Mouse (Mus musculus): Measurements from ENCODE around the gene Trak1.
"Not testable (repeated sequence)": the region's sequence is repeated elsewhere in the genome, so short reads cannot be mapped to it uniquely, and the experiment has no call there.

Trak1 gene

GRCm38 (mm10) chr9:121429592-121429991 lies 132.3 kb downstream of the Trak1 start:
- peak; percentile 22 for DNase-seq (ENCODE audit: low read depth, low spot score)

DNA sequence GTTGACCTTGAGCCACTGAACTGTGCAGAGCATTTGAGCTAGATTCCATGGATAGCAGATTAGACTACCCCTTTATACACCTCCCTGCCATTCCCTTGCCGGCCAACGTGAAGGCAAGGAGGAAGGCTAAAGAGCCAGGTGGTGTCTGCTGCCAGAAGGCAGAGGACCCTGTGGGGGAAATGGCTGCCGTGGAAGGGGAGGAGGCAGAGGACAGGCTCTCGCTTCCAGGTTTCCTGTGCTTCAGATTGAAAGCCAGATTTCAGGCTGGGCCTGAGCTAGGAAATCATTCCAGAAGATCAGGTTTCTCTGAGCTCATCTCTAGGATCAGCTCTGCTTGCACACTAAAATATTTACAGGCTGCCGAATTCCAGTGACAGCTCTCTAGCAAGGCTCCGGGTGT lies 133.1 kb downstream of the Trak1 start:
- DNase-seq (ENCODE audit: low read depth, low spot score) = no peak

GRCm38 (mm10) chr9:121433745-121434528 lies 136.6 kb downstream of the Trak1 start:
- no peak for DNase-seq (ENCODE audit: low read depth, low spot score)

DNA sequence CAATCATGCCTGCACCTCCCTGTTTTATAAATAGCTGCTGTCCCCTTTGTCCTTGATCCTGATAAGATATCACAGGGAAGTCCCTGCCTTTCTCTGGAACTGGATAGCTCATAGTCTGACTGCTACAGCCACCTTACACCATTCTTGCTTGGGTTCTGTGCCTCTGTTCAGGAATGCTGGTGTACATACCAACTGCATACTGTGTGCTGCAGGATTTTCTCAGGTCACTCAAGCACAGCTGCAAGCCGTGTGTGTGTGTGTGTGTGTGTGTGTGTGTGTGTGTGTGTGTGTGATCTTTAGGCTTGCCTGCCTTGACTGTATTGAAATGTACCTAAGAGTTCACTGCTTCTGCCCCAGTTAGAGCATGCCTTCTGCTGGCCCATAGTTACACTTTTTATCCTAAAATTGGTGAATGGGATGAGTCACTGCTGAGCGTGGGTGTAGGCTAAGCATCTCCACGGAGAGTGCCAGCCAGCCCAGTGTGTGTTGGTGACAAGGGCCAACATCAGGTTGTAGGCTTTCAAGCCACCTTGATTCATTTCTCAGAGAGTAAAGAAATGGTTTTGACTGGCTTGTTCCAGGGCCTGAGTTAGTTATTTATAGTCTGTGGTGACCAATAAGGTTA lies 138.1 kb downstream of the Trak1 start:
- DNase-seq (ENCODE audit: low read depth, low spot score) = no peak

DNA sequence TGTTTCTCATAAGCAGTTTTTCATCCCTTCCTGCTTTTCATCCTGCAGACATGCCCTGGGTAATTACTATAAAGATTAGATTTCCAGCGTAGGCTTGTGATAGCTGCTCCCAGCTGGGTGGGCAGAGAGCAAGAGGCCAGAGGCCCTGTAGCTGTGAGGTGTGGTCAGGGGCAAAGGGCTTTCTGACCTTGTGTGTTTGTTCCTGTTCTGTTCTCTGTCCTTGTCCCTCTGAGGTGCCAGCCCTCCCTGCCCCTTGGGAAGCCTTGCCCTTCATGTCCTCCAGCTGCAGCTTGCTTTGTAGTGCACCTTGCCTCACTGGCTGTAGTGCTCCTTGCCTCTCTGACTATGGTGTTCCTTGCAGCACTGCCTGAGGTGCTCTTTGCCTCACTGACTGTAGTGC lies 139.2 kb downstream of the Trak1 start:
- DNase-seq (ENCODE audit: low read depth, low spot score) = no peak

DNA sequence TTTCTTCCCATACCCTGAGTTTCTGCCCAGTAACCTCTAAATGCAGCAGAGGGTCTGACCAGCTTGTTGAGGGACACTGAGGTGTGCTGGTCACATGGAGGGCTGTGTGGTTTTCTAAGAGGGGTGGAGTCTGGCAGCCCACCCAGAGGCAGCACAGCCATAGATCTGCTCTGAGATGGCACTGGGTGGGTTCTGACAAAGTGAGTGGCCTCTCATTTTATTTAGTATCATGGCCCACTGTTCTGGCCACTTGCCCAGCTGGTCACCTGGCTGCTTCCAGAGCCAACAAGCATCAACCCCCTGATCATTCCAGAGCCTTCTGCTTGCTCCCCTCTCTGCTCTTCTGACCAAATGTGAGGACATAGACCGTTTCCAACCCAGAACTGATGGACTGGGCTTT lies 144.8 kb downstream of the Trak1 start:
- DNase-seq (ENCODE audit: low read depth, low spot score) = no peak

- no peak for DNase-seq (ENCODE audit: low read depth, low spot score)
Measured at GRCm38 (mm10) chr9:121443696-121444366, 146.5 kb downstream of the Trak1 start.

GRCm38 (mm10) chr9:121444367-121444707 lies 147.0 kb downstream of the Trak1 start:
- no peak for DNase-seq (ENCODE audit: low read depth, low spot score)

DNA sequence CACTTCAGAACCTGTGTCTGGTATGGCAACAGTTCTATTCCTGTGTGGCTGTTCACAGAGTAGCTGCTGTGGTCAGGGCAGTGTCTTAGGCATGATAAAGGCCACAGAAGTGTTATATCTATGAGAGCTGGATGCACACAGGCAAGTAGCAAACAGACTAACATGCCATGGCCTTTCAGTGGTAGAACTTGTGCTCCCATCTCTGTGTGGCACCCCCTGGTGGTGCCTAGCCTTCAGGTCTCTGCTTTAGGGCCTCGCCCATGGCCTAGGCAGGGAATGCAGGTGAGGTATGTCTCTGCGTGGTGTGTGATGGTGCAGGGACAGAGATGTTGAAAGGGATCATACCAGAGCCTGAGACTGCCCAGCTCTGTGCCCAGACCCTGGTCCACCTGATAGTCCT lies 148.1 kb downstream of the Trak1 start:
- peak; percentile 14 for DNase-seq (ENCODE audit: low read depth, low spot score)

- no peak for DNase-seq (ENCODE audit: low read depth, low spot score)
Measured at GRCm38 (mm10) chr9:121446431-121446831, 149.1 kb downstream of the Trak1 start.

- DNase-seq (ENCODE audit: low read depth, low spot score) = not testable (repeated sequence)
Measured at GRCm38 (mm10) chr9:121452342-121452942, 155.1 kb downstream of the Trak1 start.

DNA sequence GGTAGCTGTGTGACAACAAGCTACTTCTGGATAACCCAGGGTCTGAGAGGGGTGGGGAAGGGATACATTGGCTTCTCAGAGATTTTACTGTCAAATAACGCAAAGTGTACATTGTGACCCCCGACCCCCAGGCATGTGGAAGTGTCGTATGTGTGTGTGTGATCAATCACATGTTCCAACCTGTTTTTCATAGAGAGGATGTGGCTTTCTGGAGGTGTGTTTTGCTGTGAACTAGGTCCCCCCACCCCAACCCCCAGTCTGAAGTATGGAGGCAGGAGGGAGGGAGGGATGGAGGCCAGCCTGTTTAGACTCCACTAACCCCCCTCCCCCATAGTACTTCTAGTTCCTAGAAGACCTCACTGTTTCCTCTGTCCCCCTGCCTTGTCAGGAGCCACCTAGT lies 157.6 kb downstream of the Trak1 start:
- no peak for DNase-seq (ENCODE audit: low read depth, low spot score)

DNA sequence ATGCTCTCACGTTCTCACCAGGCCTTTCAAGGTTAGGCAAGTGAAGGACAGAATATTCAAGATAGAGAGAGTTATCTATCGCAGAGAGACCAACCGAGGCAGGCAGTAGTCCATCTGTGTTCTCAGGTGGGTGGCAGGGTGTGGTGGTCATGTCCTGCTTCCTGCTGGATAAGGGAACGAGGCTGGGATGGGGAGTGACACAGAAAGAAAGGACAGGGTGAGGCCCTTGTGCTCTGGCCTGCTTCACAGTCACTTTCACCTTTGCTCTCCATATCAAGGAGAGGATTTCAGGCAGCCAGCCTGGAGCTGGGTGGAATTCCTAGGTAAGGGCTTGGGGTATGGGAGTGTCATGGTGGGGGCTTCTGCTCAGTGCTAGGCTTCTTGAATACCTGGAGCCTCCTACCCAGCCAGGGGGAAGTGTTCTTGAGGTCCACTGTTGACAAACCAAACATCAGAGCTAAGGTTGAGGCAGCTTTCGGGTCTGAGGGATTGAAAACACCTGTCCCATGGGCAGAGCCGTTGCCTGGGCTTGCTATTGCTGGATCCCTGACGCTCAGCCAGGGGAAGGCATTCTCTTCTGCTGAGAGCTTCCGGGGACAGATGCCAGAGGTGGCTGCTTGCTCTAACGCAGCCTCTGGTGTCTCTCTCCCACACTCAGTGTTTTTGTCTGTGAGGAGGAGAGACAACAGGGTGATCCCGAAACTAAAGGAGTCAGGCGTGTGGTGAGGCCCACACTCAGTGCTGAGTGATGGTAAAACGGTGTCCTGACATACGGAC lies 159.6 kb downstream of the Trak1 start:
- no peak for DNase-seq (ENCODE audit: low read depth, low spot score)

GRCm38 (mm10) chr9:121458466-121458865 lies 161.2 kb downstream of the Trak1 start:
- peak; percentile 62 for DNase-seq (ENCODE audit: low read depth, low spot score)

DNA sequence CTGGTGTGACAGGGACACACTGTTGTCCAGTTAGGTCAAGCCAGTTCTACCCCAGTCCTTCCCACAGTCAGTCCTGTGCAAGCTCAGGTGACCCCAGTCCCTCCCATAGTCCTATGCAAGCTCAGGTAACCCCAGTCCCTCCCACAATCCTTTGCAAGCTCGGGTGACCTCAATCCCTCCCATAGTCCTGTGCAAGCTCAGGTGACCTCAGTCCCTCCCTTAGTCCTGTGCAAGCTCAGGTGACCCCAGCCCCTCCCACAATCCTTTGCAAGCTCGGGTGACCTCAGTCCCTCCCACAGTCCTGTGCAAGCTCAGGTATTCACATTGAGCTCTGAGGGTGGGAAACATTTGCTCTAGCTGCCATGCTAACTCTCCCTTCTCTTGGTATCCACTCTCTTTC lies 162.6 kb downstream of the Trak1 start:
- DNase-seq (ENCODE audit: low read depth, low spot score) = no peak

GRCm38 (mm10) chr9:121460527-121460926 lies 163.2 kb downstream of the Trak1 start:
- no peak for DNase-seq (ENCODE audit: low read depth, low spot score)

DNA sequence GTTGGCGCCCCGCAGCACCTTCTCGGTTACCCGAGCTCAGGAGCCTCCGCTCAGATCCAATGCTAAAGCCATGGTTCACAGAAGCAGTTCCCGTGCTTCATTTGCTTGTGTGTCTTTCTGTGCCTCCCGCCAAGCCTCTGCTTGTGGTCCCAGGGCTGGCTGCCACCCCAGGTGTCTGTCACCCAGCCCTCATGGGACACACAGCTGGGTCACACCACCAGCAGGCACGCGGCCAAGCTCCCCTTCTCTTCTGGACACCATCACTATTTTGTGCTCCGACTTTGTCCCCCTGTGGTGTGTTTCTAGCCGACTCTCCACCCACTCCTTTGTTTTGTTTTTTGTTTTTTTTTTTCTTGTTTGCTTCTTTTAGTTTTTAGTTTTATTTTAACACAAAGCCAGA lies 170.2 kb downstream of the Trak1 start:
- no peak for DNase-seq (ENCODE audit: low read depth, low spot score)

DNA sequence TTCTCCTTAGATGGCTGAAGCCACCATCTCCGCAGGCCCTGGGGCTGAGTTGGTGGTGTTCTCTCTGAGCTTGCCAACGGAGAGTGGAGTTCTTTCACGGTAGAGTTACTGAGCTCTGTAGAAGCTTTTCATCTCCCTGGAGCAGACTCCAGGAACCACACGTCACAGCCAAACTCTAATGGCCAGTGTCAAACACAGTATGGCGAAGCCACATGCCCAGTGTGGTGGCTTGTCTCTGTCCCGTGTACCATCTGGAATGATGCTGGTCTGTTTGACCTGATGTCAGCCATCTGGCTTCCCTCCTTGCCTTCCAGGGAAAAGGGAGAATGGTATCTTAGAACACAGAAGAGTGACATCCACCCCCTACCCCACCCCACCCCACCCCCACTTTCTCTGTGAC lies 172.4 kb downstream of the Trak1 start:
- no peak for DNase-seq (ENCODE audit: low read depth, low spot score)

DNA sequence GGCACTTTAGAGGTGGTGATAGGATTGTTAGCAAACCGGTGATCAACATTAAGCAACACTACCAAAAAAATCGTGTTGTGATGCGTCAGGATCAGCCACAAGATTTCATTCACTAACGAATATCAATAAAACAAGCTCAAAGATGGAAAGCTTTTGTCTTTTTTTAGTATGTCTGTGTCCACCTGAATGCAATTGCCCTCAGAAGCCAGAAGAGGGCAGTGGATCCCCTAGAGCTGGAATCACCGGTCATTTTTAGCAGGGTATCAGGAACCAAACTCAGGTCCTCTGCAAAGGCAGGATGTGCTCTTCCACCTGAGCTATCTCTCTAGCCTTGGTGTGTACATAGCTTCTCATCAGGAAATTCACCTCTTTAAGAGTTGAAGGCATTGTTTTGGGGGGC lies 177.5 kb downstream of the Trak1 start:
- DNase-seq (ENCODE audit: low read depth, low spot score) = peak; percentile 17

DNA sequence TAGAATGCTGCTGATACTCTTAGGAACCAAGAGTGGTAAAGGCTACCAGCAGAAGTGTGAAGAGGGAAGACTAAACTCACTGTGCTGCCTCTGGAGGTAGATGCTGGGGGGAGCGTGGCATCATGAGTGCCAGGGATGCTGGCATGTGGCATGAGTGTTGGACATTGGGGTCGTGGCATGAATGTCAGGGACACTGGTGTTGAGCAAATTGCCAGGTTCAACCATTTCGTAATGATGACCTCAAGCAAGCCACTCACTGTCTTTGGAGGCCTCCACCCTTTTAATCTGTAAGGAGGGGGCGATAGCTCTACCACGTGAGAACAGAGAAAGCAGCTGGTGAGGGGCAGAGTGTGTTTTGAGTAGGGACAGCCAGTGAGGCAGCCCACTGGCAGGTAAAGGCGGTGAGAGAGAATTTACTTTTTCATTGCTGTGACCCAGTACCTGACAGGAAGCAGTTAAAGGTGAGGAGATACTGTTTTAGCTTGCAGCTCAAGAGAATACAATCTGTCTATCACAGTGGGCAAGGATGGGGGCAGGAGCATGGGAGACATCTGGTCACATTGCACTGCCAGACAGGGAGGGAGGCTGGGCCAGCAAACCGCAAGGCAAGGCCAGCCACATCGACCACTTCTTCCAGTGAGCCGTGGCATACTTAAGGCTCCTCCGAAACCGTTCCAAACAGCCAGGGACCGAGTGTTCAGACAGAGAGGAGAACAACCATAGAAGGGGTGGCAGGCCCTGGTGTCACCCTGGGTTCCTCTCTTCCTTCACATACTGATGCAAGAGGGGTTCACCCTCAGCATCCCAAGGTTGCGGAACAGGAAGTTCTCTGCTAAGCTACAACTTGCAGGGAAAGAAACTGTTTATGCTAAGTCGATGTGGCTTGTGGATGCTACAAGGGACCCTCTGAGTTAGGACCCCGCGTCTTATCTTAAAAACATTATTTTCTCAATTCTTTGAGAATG lies 178.5 kb downstream of the Trak1 start:
- no peak for DNase-seq (ENCODE audit: low read depth, low spot score)

Data from A20 (cell line).